Mouse (Mus musculus) adrenal gland, adult 18-20 months (tissue): ENCODE measurements around the gene Tpbgl. TPM values are rescaled to one million over a fixed set of nuclear protein-coding genes. Genes with fewer than 3 reads are reported as not detected.

ENCODE experiments used
- DNase-seq, 2 experiments: peaks; one replicate each; pipeline ENCODE4 v3.0.0; 2021 to 2022; ENCODE audit warnings: low spot score in 2 of 2
- total RNA-seq, 2 experiments: library from RNA; stranded (reverse); gene quantifications; 1 replicate in 1 of 2; 2 replicates in 1 of 2; pipeline ENCODE4 v1.2.3; 2021

Gene Tpbgl
- total RNA-seq, 2 experiments from 2014 or later = 17.5 to 29.5 TPM

- DNase-seq = no peak
Observed at GRCm38 (mm10) chr7:99644701-99645100, 17.8 kb upstream of the Tpbgl start.

- DNase-seq = no peak
Observed at GRCm38 (mm10) chr7:99642078-99642477, 15.2 kb upstream of the Tpbgl start.

GRCm38 (mm10) chr7:99641245-99641644 is 14.3 kb upstream of the Tpbgl start:
- no peak for DNase-seq

GRCm38 (mm10) chr7:99633966-99634665 is 7.2 kb upstream of the Tpbgl start:
- DNase-seq = peak in 1 of 2 experiments; percentile 30

GRCm38 (mm10) chr7:99632286-99632685 is 5.4 kb upstream of the Tpbgl start:
- no peak for DNase-seq

- DNase-seq = no peak
Observed at GRCm38 (mm10) chr7:99627366-99627765, 463 bp upstream of the Tpbgl start.

GRCm38 (mm10) chr7:99625722-99626375 is 1.1 kb downstream of the Tpbgl start:
- peak; percentile 94 to 95 for DNase-seq

- DNase-seq = peak; percentile 41 to 48
Observed at GRCm38 (mm10) chr7:99618860-99619259, 8.0 kb downstream of the Tpbgl start.

- DNase-seq = no peak
Observed at GRCm38 (mm10) chr7:99618264-99618663, 8.6 kb downstream of the Tpbgl start.

GRCm38 (mm10) chr7:99607632-99608031 is 19.3 kb downstream of the Tpbgl start:
- DNase-seq = no peak

GRCm38 (mm10) chr7:99606766-99607165 is 20.1 kb downstream of the Tpbgl start:
- DNase-seq = no peak

GRCm38 (mm10) chr7:99606303-99606702 is 20.6 kb downstream of the Tpbgl start:
- no peak for DNase-seq

- no peak for DNase-seq
Observed at GRCm38 (mm10) chr7:99605058-99605457, 21.8 kb downstream of the Tpbgl start.

GRCm38 (mm10) chr7:99603875-99604662 is 22.8 kb downstream of the Tpbgl start:
- no peak for DNase-seq

- no peak for DNase-seq
Observed at GRCm38 (mm10) chr7:99598722-99599121, 28.2 kb downstream of the Tpbgl start.

GRCm38 (mm10) chr7:99593868-99594803 is 32.8 kb downstream of the Tpbgl start:
- DNase-seq = no peak

- no peak for DNase-seq
Observed at GRCm38 (mm10) chr7:99592669-99593068, 34.2 kb downstream of the Tpbgl start.

GRCm38 (mm10) chr7:99590646-99591045 is 36.3 kb downstream of the Tpbgl start:
- no peak for DNase-seq

- peak; percentile 68 to 71 for DNase-seq
Observed at GRCm38 (mm10) chr7:99590064-99590463, 36.8 kb downstream of the Tpbgl start.

GRCm38 (mm10) chr7:99585976-99586375 is 40.9 kb downstream of the Tpbgl start:
- DNase-seq = no peak

- DNase-seq = no peak
Observed at GRCm38 (mm10) chr7:99583625-99584024, 43.3 kb downstream of the Tpbgl start.
